Mouse (Mus musculus) intestine, embryonic 14.5 days (tissue): Measurements from ENCODE around the gene Ralgps1. TPM values are rescaled to one million over a fixed set of nuclear protein-coding genes. Genes with fewer than 3 reads are reported as not detected.
A peak's percentile ranks its signal among the peaks of the same experiment; 100 is the strongest.
"Not testable (repeated sequence)": the region's sequence is repeated elsewhere in the genome, so short reads cannot be mapped to it uniquely, and the experiment has no call there.

Source experiments
- ATAC-seq: fragments of 200-750 bp; cut with Nextera tagmentation; replicated peaks from 2 replicates; pipeline ENCODE4 v1.8.0; 2017; ENCODE audit warnings: low read depth, moderate number of reproducible peaks, moderate TSS enrichment, moderate library complexity; ENCODE audit not compliant: low FRiP score, low TSS enrichment
- DNase-seq: peaks from one replicate; pipeline ENCODE4 v3.0.0-alpha.2; 2018; ENCODE audit warnings: low spot score
- H3K27ac ChIP-seq: fragments of 300-500 bp; sonication (generic); 2 replicates; pipeline ENCODE4 v1.5.1; 2014; ENCODE audit warnings: low read depth, mild to moderate bottlenecking, control low read depth
- H3K27me3 ChIP-seq: fragments of 300-500 bp; sonication (generic); replicated peaks from 2 replicates; pipeline ENCODE4 v1.6.1; 2014; ENCODE audit warnings: low read length, control low read depth; ENCODE audit not compliant: control insufficient read depth, insufficient read depth
- H3K36me3 ChIP-seq: fragments of 300-500 bp; sonication (generic); 2 replicates; pipeline ENCODE4 v1.6.1; 2014; ENCODE audit warnings: low read length, control low read depth; ENCODE audit not compliant: control insufficient read depth, insufficient read depth
- H3K4me1 ChIP-seq: fragments of 300-500 bp; sonication (generic); replicated peaks from 2 replicates; pipeline ENCODE4 v1.6.1; 2014; ENCODE audit warnings: low read length, control low read depth, mixed read lengths; ENCODE audit not compliant: control insufficient read depth, insufficient read depth
- H3K4me2 ChIP-seq: fragments of 300-500 bp; sonication (generic); 2 replicates; pipeline ENCODE4 v1.6.1; 2014; ENCODE audit warnings: low read length
- H3K4me3 ChIP-seq: fragments of 300-500 bp; sonication (generic); 2 replicates; pipeline ENCODE4 v1.5.1; 2014; ENCODE audit warnings: low read depth, low read length, control low read depth, mixed read lengths
- H3K9ac ChIP-seq: fragments of 300-500 bp; sonication (generic); 2 replicates; pipeline ENCODE4 v1.6.1; 2014; ENCODE audit warnings: mild to moderate bottlenecking, low read length
- H3K9me3 ChIP-seq: fragments of 300-500 bp; sonication (generic); 2 replicates; pipeline ENCODE4 v1.6.1; 2016; ENCODE audit warnings: low read length, control low read depth; ENCODE audit not compliant: control insufficient read depth
- WGBS: fragments of 180-500 bp; shearing (Covaris S2); extraction: QIAGEN DNeasy Blood & Tissue Kit; methylation state at CpG from one replicate; pipeline ENCODE4 v1.1.7; 2014; 5-methylcytosine and 5-hydroxymethylcytosine counted together
- polyA plus RNA-seq: library from polyadenylated mRNA; unstranded; fragments of >200 nt; fragmentation: Nextera tagmentation; extraction: Ambion mirVana; gene quantifications from 2 replicates; pipeline ENCODE4 v1.2.1, GENCODE M21; 2014

Gene Ralgps1
- polyA plus RNA-seq, 1 experiment from 2014 or later: 7.3 TPM

GRCm38 (mm10) chr2:33323799-33324595, 47.3 kb downstream of the Ralgps1 start:
- Histone ChIP-seq H3K9ac (no peak overlapping the region), H3K4me3 (no peak overlapping the region), H3K27me3 (no peaks in the 10 kb centered on the region), H3K27ac (peak overlapping the region; percentile 1; the same call in 1 of the 2 replicates), H3K36me3 (no peaks in the 10 kb centered on the region), H3K9me3 (no peaks in the 10 kb centered on the region), H3K4me2 (no peak overlapping the region), H3K4me1 (peaks cover 5% of the 10 kb centered on the region)
- no peak for DNase-seq
- no peak for ATAC-seq
- WGBS: 60% methylated on average over 8 of the region's 8 CpGs

- H3K27ac ChIP-seq, H3K4me3 ChIP-seq, H3K27me3 ChIP-seq, DNase-seq, H3K4me2 ChIP-seq, H3K9me3 ChIP-seq, H3K4me1 ChIP-seq, ATAC-seq, H3K36me3 ChIP-seq, H3K9ac ChIP-seq: not testable (repeated sequence)
- 84% methylated on average over 9 of the region's 9 CpGs for WGBS
Observed at GRCm38 (mm10) chr2:33323043-33323625, 48.2 kb downstream of the Ralgps1 start.

- Histone ChIP-seq H3K4me3 (no peak overlapping the region), H3K27me3 (no peaks in the 10 kb centered on the region), H3K9ac (no peak overlapping the region), H3K4me2 (no peak overlapping the region), H3K4me1 (peaks cover 5% of the 10 kb centered on the region), H3K9me3 (no peaks in the 10 kb centered on the region), H3K36me3 (no peaks in the 10 kb centered on the region), H3K27ac (no peak overlapping the region)
- ATAC-seq: no peak
- 82% methylated on average over 2 of the region's 2 CpGs for WGBS
- no peak for DNase-seq
Observed at GRCm38 (mm10) chr2:33321641-33322040, 49.6 kb downstream of the Ralgps1 start.

- H3K27me3 ChIP-seq: no peaks in the 10 kb centered on the region
- no peak overlapping the region for H3K4me2 ChIP-seq
- ATAC-seq (no peak), DNase-seq (no peak)
- peaks cover 10% of the 10 kb centered on the region for H3K4me1 ChIP-seq
- H3K36me3 ChIP-seq: no peaks in the 10 kb centered on the region
- no peak overlapping the region for H3K27ac ChIP-seq
- no peak overlapping the region for H3K4me3 ChIP-seq
- 84% methylated on average over 2 of the region's 2 CpGs for WGBS
- H3K9ac ChIP-seq: no peak overlapping the region
- H3K9me3 ChIP-seq: no peaks in the 10 kb centered on the region
Observed at GRCm38 (mm10) chr2:33321031-33321430, 50.3 kb downstream of the Ralgps1 start.

GRCm38 (mm10) chr2:33320568-33320967, 50.7 kb downstream of the Ralgps1 start:
- ATAC-seq: no peak

GRCm38 (mm10) chr2:33319934-33320333, 51.4 kb downstream of the Ralgps1 start:
- H3K4me3 ChIP-seq: no peak overlapping the region
- no peaks in the 10 kb centered on the region for H3K9me3 ChIP-seq
- H3K27me3 ChIP-seq: no peaks in the 10 kb centered on the region
- no peak overlapping the region for H3K4me2 ChIP-seq
- no peak for DNase-seq
- no peak for ATAC-seq
- 100% methylated on average over 1 of the region's 1 CpGs for WGBS
- H3K36me3 ChIP-seq: no peaks in the 10 kb centered on the region
- peaks cover 15% of the 10 kb centered on the region for H3K4me1 ChIP-seq
- no peak overlapping the region for H3K27ac ChIP-seq
- H3K9ac ChIP-seq: no peak overlapping the region

More at GRCm38 (mm10) chr2:33320568-33320967, 50.7 kb downstream of the Ralgps1 start:
- Histone ChIP-seq H3K4me1 (peaks cover 12% of the 10 kb centered on the region), H3K36me3 (no peaks in the 10 kb centered on the region), H3K27me3 (no peaks in the 10 kb centered on the region), H3K4me2 (no peak overlapping the region), H3K27ac (no peak overlapping the region), H3K9ac (no peak overlapping the region), H3K9me3 (no peaks in the 10 kb centered on the region), H3K4me3 (no peak overlapping the region)
- DNase-seq: no peak
- 24% methylated on average over 3 of the region's 3 CpGs for WGBS

- Histone ChIP-seq H3K4me3 (no peak overlapping the region), H3K9me3 (no peaks in the 10 kb centered on the region)
- 82% methylated on average over 5 of the region's 5 CpGs for WGBS
Observed at GRCm38 (mm10) chr2:33319455-33319854, 51.8 kb downstream of the Ralgps1 start.

GRCm38 (mm10) chr2:33318491-33318964, 52.8 kb downstream of the Ralgps1 start:
- Histone ChIP-seq H3K27ac (no peak overlapping the region), H3K9me3 (no peaks in the 10 kb centered on the region), H3K9ac (no peak overlapping the region), H3K27me3 (no peaks in the 10 kb centered on the region), H3K36me3 (no peaks in the 10 kb centered on the region), H3K4me3 (no peak overlapping the region), H3K4me1 (peaks cover 17% of the 10 kb centered on the region), H3K4me2 (no peak overlapping the region)
- ATAC-seq (no peak), DNase-seq (no peak)
- 75% methylated on average over 8 of the region's 8 CpGs for WGBS

More at GRCm38 (mm10) chr2:33319455-33319854, 51.8 kb downstream of the Ralgps1 start:
- Histone ChIP-seq H3K4me2 (no peak overlapping the region), H3K4me1 (peaks cover 17% of the 10 kb centered on the region), H3K27ac (no peak overlapping the region), H3K27me3 (no peaks in the 10 kb centered on the region), H3K9ac (no peak overlapping the region), H3K36me3 (no peaks in the 10 kb centered on the region)
- ATAC-seq (no peak), DNase-seq (no peak)
